Mouse (Mus musculus) testis, adult 2 months (tissue): Measurements from ENCODE around the gene Rps6ka5.

Source experiments
- CTCF ChIP-seq: fragments of 200-500 bp; IDR thresholded peaks from 2 replicates; pipeline ENCODE4 v1.5.1; 2012; ENCODE audit warnings: low read depth, mild to moderate bottlenecking, inconsistent platforms, low read length, moderate library complexity; ENCODE audit not compliant: control insufficient read depth, insufficient read depth, insufficient replicate concordance
- POLR2A ChIP-seq: fragments of 200-500 bp; IDR thresholded peaks from 2 replicates; pipeline ENCODE4 v1.6.1; 2012; ENCODE audit warnings: low read depth, mild to moderate bottlenecking, inconsistent platforms, low read length, moderate library complexity; ENCODE audit not compliant: control insufficient read depth

- TF ChIP-seq CTCF: no peak
- no peak for TF ChIP-seq POLR2A
These were observed 37.7 kb upstream of the Rps6ka5 start for GRCm38 (mm10) chr12:100764329-100765018.
